Mouse (Mus musculus) neural tube, embryonic 13.5 days (tissue): ENCODE measurements around the gene Arntl. TPM values are rescaled to one million over a fixed set of nuclear protein-coding genes. Genes with fewer than 3 reads are reported as not detected.

ENCODE experiments used
- ATAC-seq: fragments of 200-750 bp; cut with Nextera tagmentation; 2 replicates; pipeline ENCODE4 v1.8.0; 2017; ENCODE audit warnings: low read depth, mild to moderate bottlenecking, moderate TSS enrichment, moderate library complexity
- H3K27ac ChIP-seq: fragments of 300-500 bp; sonication (generic); replicated peaks from 2 replicates; pipeline ENCODE4 v1.5.1; 2015; ENCODE audit warnings: moderate library complexity, mild to moderate bottlenecking, inconsistent platforms
- H3K27me3 ChIP-seq: fragments of 300-500 bp; sonication (generic); 2 replicates; pipeline ENCODE4 v1.6.1; 2015; ENCODE audit warnings: mild to moderate bottlenecking, inconsistent platforms
- H3K36me3 ChIP-seq: fragments of 300-500 bp; sonication (generic); 2 replicates; pipeline ENCODE4 v1.6.1; 2015; ENCODE audit warnings: mild to moderate bottlenecking, inconsistent platforms
- H3K4me1 ChIP-seq: fragments of 300-500 bp; sonication (generic); replicated peaks from 2 replicates; pipeline ENCODE4 v1.6.1; 2015; ENCODE audit warnings: inconsistent platforms
- H3K4me2 ChIP-seq: fragments of 300-500 bp; sonication (generic); 2 replicates; pipeline ENCODE4 v1.6.1; 2015; ENCODE audit warnings: inconsistent platforms, mild to moderate bottlenecking, moderate library complexity
- H3K4me3 ChIP-seq: fragments of 300-500 bp; sonication (generic); 2 replicates; pipeline ENCODE4 v1.5.1; 2015; ENCODE audit warnings: mild to moderate bottlenecking, inconsistent platforms
- H3K9ac ChIP-seq: fragments of 300-500 bp; sonication (generic); 2 replicates; pipeline ENCODE4 v1.6.1; 2015; ENCODE audit warnings: moderate library complexity, mild to moderate bottlenecking, inconsistent platforms
- H3K9me3 ChIP-seq: fragments of 300-500 bp; sonication (generic); 2 replicates; pipeline ENCODE4 v1.6.1; 2016; ENCODE audit warnings: inconsistent platforms
- WGBS: fragments of 180-500 bp; shearing (Covaris S2); methylation state at CpG from one replicate; pipeline ENCODE4 v1.1.7; 2015; 5-methylcytosine and 5-hydroxymethylcytosine counted together
- polyA plus RNA-seq: library from polyadenylated mRNA; unstranded; fragments of >200 nt; fragmentation: Nextera tagmentation; extraction: Ambion mirVana; gene quantifications from 2 replicates; pipeline ENCODE4 v1.2.1, GENCODE M21; 2015

Gene Arntl
- polyA plus RNA-seq, 1 experiment from 2014 or later, result 10.1 TPM

- Histone ChIP-seq H3K27ac (no peak overlapping the region), H3K4me2 (no peak overlapping the region), H3K27me3 (peaks cover 23% of the 10 kb centered on the region), H3K9me3 (no peaks in the 10 kb centered on the region), H3K4me3 (no peak overlapping the region), H3K4me1 (peaks cover 34% of the 10 kb centered on the region), H3K36me3 (no peaks in the 10 kb centered on the region), H3K9ac (no peak overlapping the region)
- ATAC-seq, result no peak
- 45% methylated on average over 6 of the region's 6 CpGs for WGBS
These were observed 7.2 kb downstream of the Arntl start for GRCm38 (mm10) chr7:113214245-113215169.

- no peak for ATAC-seq
- 72% methylated on average over 8 of the region's 8 CpGs for WGBS
- Histone ChIP-seq H3K36me3 (no peaks in the 10 kb centered on the region), H3K27me3 (peaks cover 6% of the 10 kb centered on the region), H3K4me1 (peaks cover 31% of the 10 kb centered on the region), H3K9me3 (no peaks in the 10 kb centered on the region), H3K4me3 (no peak overlapping the region), H3K9ac (no peak overlapping the region), H3K27ac (no peak overlapping the region), H3K4me2 (no peak overlapping the region)
These were observed 8.9 kb downstream of the Arntl start for GRCm38 (mm10) chr7:113216152-113216551.

GRCm38 (mm10) chr7:113219416-113219815 is 12.2 kb downstream of the Arntl start:
- WGBS, result 71% methylated on average over 13 of the region's 13 CpGs
- no peak for ATAC-seq
- peaks cover 28% of the 10 kb centered on the region for H3K4me1 ChIP-seq
- no peak overlapping the region for H3K4me3 ChIP-seq
- H3K9me3 ChIP-seq, result no peaks in the 10 kb centered on the region
- no peaks in the 10 kb centered on the region for H3K36me3 ChIP-seq
- H3K27me3 ChIP-seq, result no peaks in the 10 kb centered on the region
- no peak overlapping the region for H3K4me2 ChIP-seq
- H3K9ac ChIP-seq, result no peak overlapping the region
- no peak overlapping the region for H3K27ac ChIP-seq

GRCm38 (mm10) chr7:113219864-113220263 is 12.6 kb downstream of the Arntl start:
- no peaks in the 10 kb centered on the region for H3K27me3 ChIP-seq
- H3K4me3 ChIP-seq, result no peak overlapping the region
- no peak overlapping the region for H3K4me2 ChIP-seq
- peaks cover 23% of the 10 kb centered on the region for H3K4me1 ChIP-seq
- 90% methylated on average over 3 of the region's 3 CpGs for WGBS
- no peaks in the 10 kb centered on the region for H3K36me3 ChIP-seq
- H3K9me3 ChIP-seq, result no peaks in the 10 kb centered on the region
- H3K27ac ChIP-seq, result no peak overlapping the region
- ATAC-seq, result no peak
- H3K9ac ChIP-seq, result no peak overlapping the region

GRCm38 (mm10) chr7:113220691-113221238 is 13.5 kb downstream of the Arntl start:
- Histone ChIP-seq H3K27ac (no peak overlapping the region), H3K27me3 (no peaks in the 10 kb centered on the region), H3K4me3 (no peak overlapping the region), H3K9me3 (no peaks in the 10 kb centered on the region), H3K9ac (no peak overlapping the region), H3K4me2 (no peak overlapping the region), H3K36me3 (no peaks in the 10 kb centered on the region), H3K4me1 (peaks cover 14% of the 10 kb centered on the region; the same call in 1 of the 2 replicates)
- ATAC-seq, result no peak
- WGBS, result 65% methylated on average over 6 of the region's 6 CpGs

GRCm38 (mm10) chr7:113222821-113223220 is 15.6 kb downstream of the Arntl start:
- no peak for ATAC-seq
- H3K4me1 ChIP-seq, result peaks cover 7% of the 10 kb centered on the region; the same call in 1 of the 2 replicates
- 74% methylated on average over 5 of the region's 5 CpGs for WGBS
- no peak overlapping the region for H3K4me3 ChIP-seq
- H3K9me3 ChIP-seq, result no peaks in the 10 kb centered on the region
- H3K27ac ChIP-seq, result no peak overlapping the region
- no peaks in the 10 kb centered on the region for H3K36me3 ChIP-seq
- H3K27me3 ChIP-seq, result no peaks in the 10 kb centered on the region
- no peak overlapping the region for H3K9ac ChIP-seq
- H3K4me2 ChIP-seq, result no peak overlapping the region

GRCm38 (mm10) chr7:113224620-113225019 is 17.4 kb downstream of the Arntl start:
- Histone ChIP-seq H3K4me2 (no peak overlapping the region), H3K27me3 (no peaks in the 10 kb centered on the region), H3K9ac (no peak overlapping the region), H3K27ac (no peak overlapping the region), H3K4me1 (peaks cover 21% of the 10 kb centered on the region), H3K36me3 (no peaks in the 10 kb centered on the region), H3K9me3 (no peaks in the 10 kb centered on the region), H3K4me3 (no peak overlapping the region)
- WGBS, result 92% methylated on average over 1 of the region's 1 CpGs
- ATAC-seq, result no peak

GRCm38 (mm10) chr7:113228498-113228897 is 21.2 kb downstream of the Arntl start:
- no peaks in the 10 kb centered on the region for H3K27me3 ChIP-seq
- no peak overlapping the region for H3K4me3 ChIP-seq
- H3K4me1 ChIP-seq, result peaks cover 14% of the 10 kb centered on the region
- no peak overlapping the region for H3K4me2 ChIP-seq
- no peak overlapping the region for H3K27ac ChIP-seq
- no peaks in the 10 kb centered on the region for H3K36me3 ChIP-seq
- H3K9ac ChIP-seq, result no peak overlapping the region
- no peaks in the 10 kb centered on the region for H3K9me3 ChIP-seq
- WGBS, result 69% methylated on average over 6 of the region's 6 CpGs
- ATAC-seq, result no peak

GRCm38 (mm10) chr7:113236135-113236534 is 28.9 kb downstream of the Arntl start:
- no peak for ATAC-seq
- Histone ChIP-seq H3K4me1 (peaks cover 6% of the 10 kb centered on the region; the same call in 1 of the 2 replicates), H3K36me3 (0 out of 2 replicates have a peak, but pooled peaks cover 6% of the 10 kb centered on the region), H3K27me3 (no peaks in the 10 kb centered on the region), H3K27ac (no peak overlapping the region), H3K9ac (no peak overlapping the region), H3K4me3 (no peak overlapping the region), H3K4me2 (no peak overlapping the region), H3K9me3 (no peaks in the 10 kb centered on the region)
- 92% methylated on average over 8 of the region's 8 CpGs for WGBS

- ATAC-seq, result no peak
- Histone ChIP-seq H3K4me2 (no peak overlapping the region), H3K4me3 (no peak overlapping the region), H3K27ac (no peak overlapping the region), H3K4me1 (peaks cover 24% of the 10 kb centered on the region), H3K9ac (no peak overlapping the region), H3K9me3 (no peaks in the 10 kb centered on the region), H3K27me3 (no peaks in the 10 kb centered on the region), H3K36me3 (0 out of 2 replicates have a peak, but pooled peaks cover 6% of the 10 kb centered on the region)
- 80% methylated on average over 6 of the region's 6 CpGs for WGBS
These were observed 31.1 kb downstream of the Arntl start for GRCm38 (mm10) chr7:113238365-113238764.

GRCm38 (mm10) chr7:113239448-113240130 is 32.3 kb downstream of the Arntl start:
- WGBS, result 87% methylated on average over 4 of the region's 4 CpGs
- H3K27ac ChIP-seq, result no peak overlapping the region

GRCm38 (mm10) chr7:113240438-113240837 is 33.2 kb downstream of the Arntl start:
- Histone ChIP-seq H3K4me1 (peaks cover 32% of the 10 kb centered on the region), H3K27me3 (no peaks in the 10 kb centered on the region), H3K9me3 (no peaks in the 10 kb centered on the region), H3K4me3 (no peak overlapping the region), H3K9ac (no peak overlapping the region), H3K4me2 (no peak overlapping the region), H3K36me3 (0 out of 2 replicates have a peak, but pooled peaks cover 2% of the 10 kb centered on the region), H3K27ac (no peak overlapping the region)
- no peak for ATAC-seq
- 94% methylated on average over 1 of the region's 1 CpGs for WGBS

More at GRCm38 (mm10) chr7:113239448-113240130, 32.3 kb downstream of the Arntl start:
- Histone ChIP-seq H3K9ac (no peak overlapping the region), H3K4me1 (peaks cover 24% of the 10 kb centered on the region), H3K4me3 (no peak overlapping the region), H3K27me3 (no peaks in the 10 kb centered on the region), H3K4me2 (no peak overlapping the region), H3K36me3 (0 out of 2 replicates have a peak, but pooled peaks cover 6% of the 10 kb centered on the region), H3K9me3 (no peaks in the 10 kb centered on the region)
- ATAC-seq, result no peak
